Mouse (Mus musculus) embryo, embryonic 11.5 days (tissue): Measurements from ENCODE around the gene Fbxo40.

Source experiments
- DNase-seq: peaks from one replicate; pipeline ENCODE4 v3.0.0-alpha.2; 2012; ENCODE audit warnings: low read depth, low spot score

Gene Fbxo40

GRCm38 (mm10) chr16:36946459-36947159 lies 43.7 kb downstream of the Fbxo40 start:
- DNase-seq: no peak

- no peak for DNase-seq
Observed at GRCm38 (mm10) chr16:36944895-36945424, 45.3 kb downstream of the Fbxo40 start.

GRCm38 (mm10) chr16:36943591-36943990 lies 46.7 kb downstream of the Fbxo40 start:
- DNase-seq: no peak

- DNase-seq: no peak
Observed at GRCm38 (mm10) chr16:36941895-36942294, 48.4 kb downstream of the Fbxo40 start.

- DNase-seq: no peak
Observed at GRCm38 (mm10) chr16:36941137-36941727, 49.0 kb downstream of the Fbxo40 start.

GRCm38 (mm10) chr16:36935814-36936213 lies 54.5 kb downstream of the Fbxo40 start:
- DNase-seq: no peak

GRCm38 (mm10) chr16:36934841-36935620 lies 55.2 kb downstream of the Fbxo40 start, which contains the start of gene Hcls1:
Gene Hcls1 (plus strand): TSS chr16:36934983.
- no peak for DNase-seq

GRCm38 (mm10) chr16:36934131-36934840 lies 56.0 kb downstream of the Fbxo40 start:
- no peak for DNase-seq

- DNase-seq: no peak
Observed at GRCm38 (mm10) chr16:36932546-36932945, 57.7 kb downstream of the Fbxo40 start.

- no peak for DNase-seq
Observed at GRCm38 (mm10) chr16:36931976-36932375, 58.3 kb downstream of the Fbxo40 start.

GRCm38 (mm10) chr16:36931381-36931780 lies 58.9 kb downstream of the Fbxo40 start:
- DNase-seq: no peak

- DNase-seq: no peak
Observed at GRCm38 (mm10) chr16:36930231-36931136, 59.8 kb downstream of the Fbxo40 start.

- no peak for DNase-seq
Observed at GRCm38 (mm10) chr16:36929216-36929615, 61.1 kb downstream of the Fbxo40 start.

GRCm38 (mm10) chr16:36928106-36928500 lies 62.2 kb downstream of the Fbxo40 start:
- no peak for DNase-seq

GRCm38 (mm10) chr16:36927495-36928105 lies 62.7 kb downstream of the Fbxo40 start:
- DNase-seq: no peak

GRCm38 (mm10) chr16:36926514-36927447 lies 63.5 kb downstream of the Fbxo40 start:
- no peak for DNase-seq

- no peak for DNase-seq
Observed at GRCm38 (mm10) chr16:36925797-36926196, 64.5 kb downstream of the Fbxo40 start.

- no peak for DNase-seq
Observed at GRCm38 (mm10) chr16:36925351-36925750, 64.9 kb downstream of the Fbxo40 start.

GRCm38 (mm10) chr16:36924312-36924711 lies 66.0 kb downstream of the Fbxo40 start:
- no peak for DNase-seq
